Mouse (Mus musculus) lung, adult 2 months (tissue): Measurements from ENCODE around the gene Ube2j1. TPM values are rescaled to one million over a fixed set of nuclear protein-coding genes. Genes with fewer than 3 reads are reported as not detected.
"Not testable (repeated sequence)": the region's sequence is repeated elsewhere in the genome, so short reads cannot be mapped to it uniquely, and the experiment has no call there.

Experiments used
- DNase-seq: peaks from one replicate; pipeline ENCODE4 v3.0.0; 2022
- H3K4me1 ChIP-seq: fragments of 200-500 bp; 2 replicates; pipeline ENCODE4 v1.6.1; 2011; ENCODE audit warnings: low read length; ENCODE audit not compliant: control insufficient read depth, insufficient read depth
- H3K4me3 ChIP-seq: fragments of 200-500 bp; replicated peaks from 2 replicates; pipeline ENCODE3; 2011; ENCODE audit warnings: low read depth, mild to moderate bottlenecking, control low read depth, low read length; ENCODE audit errors: extremely low read depth
- CTCF ChIP-seq: fragments of 200-500 bp; IDR thresholded peaks from 2 replicates; pipeline ENCODE4 v1.5.1; 2011; ENCODE audit warnings: mild to moderate bottlenecking, low read length, control low read depth; ENCODE audit not compliant: insufficient read depth
- POLR2A ChIP-seq: fragments of 200-500 bp; IDR thresholded peaks from 2 replicates; pipeline ENCODE4 v1.6.1; 2011; ENCODE audit warnings: low read depth, mild to moderate bottlenecking, control low read depth, low read length, borderline replicate concordance; ENCODE audit errors: extremely low read depth
- WGBS: fragments of 180-500 bp; shearing (Covaris S2); methylation state at CpG from one replicate; pipeline ENCODE4 v1.1.7; 2018; 5-methylcytosine and 5-hydroxymethylcytosine counted together
- polyA plus RNA-seq: library from polyadenylated mRNA; depleted of rRNA; stranded (reverse); fragments of >200 nt; gene quantifications from 2 replicates; pipeline ENCODE4 v1.2.3, GENCODE M21; 2012

Ube2j1 gene
- polyA plus RNA-seq, 1 experiment = 17.9 TPM

- no peak for DNase-seq
- Histone ChIP-seq H3K4me1 (no peaks in the 10 kb centered on the region), H3K4me3 (no peak overlapping the region)
- TF ChIP-seq POLR2A (no peak), CTCF (no peak)
- 61% methylated on average over 3 of the region's 3 CpGs for WGBS
These were observed 44.2 kb upstream of the Ube2j1 start for GRCm38 (mm10) chr4:32987006-32987405.

GRCm38 (mm10) chr4:32989346-32989745, 41.9 kb upstream of the Ube2j1 start:
- 83% methylated on average over 2 of the region's 2 CpGs for WGBS
- Histone ChIP-seq H3K4me1 (no peaks in the 10 kb centered on the region), H3K4me3 (no peak overlapping the region)
- TF ChIP-seq POLR2A (no peak), CTCF (no peak)
- no peak for DNase-seq

GRCm38 (mm10) chr4:32994168-32994567, 37.0 kb upstream of the Ube2j1 start:
- no peak for DNase-seq
- Histone ChIP-seq H3K4me1 (no peaks in the 10 kb centered on the region), H3K4me3 (no peak overlapping the region)
- 77% methylated on average over 3 of the region's 3 CpGs for WGBS
- TF ChIP-seq POLR2A (no peak), CTCF (no peak)

GRCm38 (mm10) chr4:32996083-32996482, 35.1 kb upstream of the Ube2j1 start:
- TF ChIP-seq CTCF (no peak), POLR2A (no peak)
- WGBS = 94% methylated on average over 5 of the region's 5 CpGs
- Histone ChIP-seq H3K4me1 (no peaks in the 10 kb centered on the region), H3K4me3 (no peak overlapping the region)
- DNase-seq = no peak

GRCm38 (mm10) chr4:32997571-32997970, 33.6 kb upstream of the Ube2j1 start:
- no peak for TF ChIP-seq CTCF
- TF ChIP-seq POLR2A = no peak
- H3K4me3 ChIP-seq = no peak overlapping the region
- DNase-seq = no peak
- WGBS = 81% methylated on average over 5 of the region's 5 CpGs
- H3K4me1 ChIP-seq = no peaks in the 10 kb centered on the region

- 94% methylated on average over 8 of the region's 8 CpGs for WGBS
- no peak overlapping the region for H3K4me3 ChIP-seq
- TF ChIP-seq CTCF (no peak), POLR2A (no peak)
- no peaks in the 10 kb centered on the region for H3K4me1 ChIP-seq
- no peak for DNase-seq
These were observed 32.2 kb upstream of the Ube2j1 start for GRCm38 (mm10) chr4:32998996-32999395.

GRCm38 (mm10) chr4:33002081-33002480, 29.1 kb upstream of the Ube2j1 start:
- no peak for DNase-seq
- Histone ChIP-seq H3K4me3 (no peak overlapping the region), H3K4me1 (no peaks in the 10 kb centered on the region)
- no peak for TF ChIP-seq CTCF
- no peak for TF ChIP-seq POLR2A
- WGBS = 74% methylated on average over 3 of the region's 3 CpGs

GRCm38 (mm10) chr4:33005595-33006470, 25.4 kb upstream of the Ube2j1 start:
- H3K4me3 ChIP-seq, DNase-seq, H3K4me1 ChIP-seq: not testable (repeated sequence)
- WGBS = 87% methylated on average over 10 of the region's 10 CpGs

- WGBS = 89% methylated on average over 11 of the region's 11 CpGs
- TF ChIP-seq CTCF (no peak), POLR2A (no peak)
- no peak overlapping the region for H3K4me3 ChIP-seq
- no peak for DNase-seq
- H3K4me1 ChIP-seq = no peaks in the 10 kb centered on the region
These were observed 24.4 kb upstream of the Ube2j1 start for GRCm38 (mm10) chr4:33006844-33007243.

- WGBS = 49% methylated on average over 9 of the region's 9 CpGs
- TF ChIP-seq CTCF = no peak
- TF ChIP-seq POLR2A = no peak
- DNase-seq = no peak
- H3K4me3 ChIP-seq = no peak overlapping the region
- H3K4me1 ChIP-seq = no peaks in the 10 kb centered on the region
These were observed 23.6 kb upstream of the Ube2j1 start for GRCm38 (mm10) chr4:33007443-33008217.

GRCm38 (mm10) chr4:33010078-33010477, 21.1 kb upstream of the Ube2j1 start:
- no peaks in the 10 kb centered on the region for H3K4me1 ChIP-seq
- H3K4me3 ChIP-seq = no peak overlapping the region
- no peak for DNase-seq
- WGBS = 88% methylated on average over 1 of the region's 1 CpGs
- TF ChIP-seq POLR2A = no peak
- TF ChIP-seq CTCF = no peak
